Mouse (Mus musculus) limb, embryonic 10.5 days (tissue): ENCODE measurements around the gene Hk2. TPM values are rescaled to one million over a fixed set of nuclear protein-coding genes. Genes with fewer than 3 reads are reported as not detected.

Source experiments
- DNase-seq: peaks from one replicate; pipeline ENCODE4 v3.0.0-alpha.2; 2017; ENCODE audit warnings: low spot score
- H3K27ac ChIP-seq: fragments of 300-500 bp; sonication (generic); 2 replicates; pipeline ENCODE4 v1.5.1; 2016; ENCODE audit warnings: mild to moderate bottlenecking
- H3K27me3 ChIP-seq: fragments of 300-500 bp; sonication (generic); 2 replicates; pipeline ENCODE4 v1.6.1; 2016; ENCODE audit warnings: low read depth, mild to moderate bottlenecking; ENCODE audit not compliant: poor library complexity, severe bottlenecking
- H3K36me3 ChIP-seq: fragments of 300-500 bp; sonication (generic); 2 replicates; pipeline ENCODE4 v1.6.1; 2016; ENCODE audit warnings: mild to moderate bottlenecking, moderate library complexity
- H3K4me1 ChIP-seq: fragments of 300-500 bp; sonication (generic); 2 replicates; pipeline ENCODE4 v1.6.1; 2016
- H3K4me3 ChIP-seq: fragments of 300-500 bp; sonication (generic); 2 replicates; pipeline ENCODE4 v1.5.1; 2016; ENCODE audit warnings: mild to moderate bottlenecking, moderate library complexity
- H3K9me3 ChIP-seq: fragments of 300-500 bp; sonication (generic); replicated peaks from 2 replicates; pipeline ENCODE4 v1.6.1; 2016; ENCODE audit warnings: mild to moderate bottlenecking
- WGBS: fragments of 180-500 bp; shearing (Covaris S2); methylation state at CpG from one replicate; pipeline ENCODE4 v1.1.7; 2016; 5-methylcytosine and 5-hydroxymethylcytosine counted together
- polyA plus RNA-seq: library from polyadenylated mRNA; unstranded; fragments of >200 nt; fragmentation: Nextera tagmentation; extraction: Ambion mirVana; gene quantifications from 2 replicates; pipeline ENCODE4 v1.2.1, GENCODE M21; 2016

Gene Hk2
- polyA plus RNA-seq, 1 experiment from 2014 or later: 27.5 TPM

GRCm38 (mm10) chr6:82751031-82751430 is 23.2 kb downstream of the Hk2 start:
- Histone ChIP-seq H3K4me1 (no peaks in the 10 kb centered on the region), H3K4me3 (no peak overlapping the region), H3K27ac (no peak overlapping the region), H3K9me3 (no peaks in the 10 kb centered on the region), H3K36me3 (peaks cover 62% of the 10 kb centered on the region), H3K27me3 (no peaks in the 10 kb centered on the region)
- DNase-seq: no peak
- 92% methylated on average over 11 of the region's 11 CpGs for WGBS

GRCm38 (mm10) chr6:82750063-82750462 is 24.2 kb downstream of the Hk2 start:
- Histone ChIP-seq H3K27me3 (no peaks in the 10 kb centered on the region), H3K36me3 (peaks cover 60% of the 10 kb centered on the region), H3K9me3 (no peaks in the 10 kb centered on the region), H3K4me1 (no peaks in the 10 kb centered on the region), H3K27ac (no peak overlapping the region), H3K4me3 (no peak overlapping the region)
- 59% methylated on average over 2 of the region's 2 CpGs for WGBS
- no peak for DNase-seq

DNA sequence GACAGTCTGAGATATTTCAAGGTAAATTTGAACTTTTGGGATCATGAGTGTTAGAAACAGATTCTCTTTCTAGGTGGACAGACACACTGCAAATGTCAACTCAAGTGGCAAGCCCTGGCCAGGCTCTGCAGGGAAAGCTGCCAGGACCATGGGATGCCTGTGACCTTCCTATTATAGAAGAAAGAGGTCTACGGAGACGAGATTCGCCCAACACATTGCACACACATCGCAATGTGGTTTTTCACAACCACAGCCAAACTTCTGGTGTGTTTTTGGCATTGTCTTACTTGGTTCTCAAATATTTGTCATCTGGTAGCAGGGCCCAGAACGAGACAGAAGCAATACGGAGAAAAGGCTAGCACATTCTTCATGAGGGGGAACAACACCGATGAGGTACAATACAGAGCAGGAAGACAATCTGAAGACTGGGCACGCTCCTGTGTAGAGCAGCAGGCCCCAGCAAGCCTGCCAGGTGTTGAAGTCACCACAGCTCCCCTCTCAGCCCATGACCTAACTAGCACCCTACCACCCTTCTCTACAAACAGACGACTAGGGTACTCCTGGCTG is 26.1 kb downstream of the Hk2 start:
- H3K4me1 ChIP-seq: no peaks in the 10 kb centered on the region
- H3K9me3 ChIP-seq: no peaks in the 10 kb centered on the region
- H3K4me3 ChIP-seq: no peak overlapping the region
- peaks cover 78% of the 10 kb centered on the region for H3K36me3 ChIP-seq
- WGBS: 95% methylated on average over 9 of the region's 9 CpGs
- no peak for DNase-seq
- no peak overlapping the region for H3K27ac ChIP-seq
- H3K27me3 ChIP-seq: no peaks in the 10 kb centered on the region

- DNase-seq: no peak
- Histone ChIP-seq H3K4me1 (no peaks in the 10 kb centered on the region), H3K27ac (no peak overlapping the region), H3K9me3 (no peaks in the 10 kb centered on the region), H3K27me3 (no peaks in the 10 kb centered on the region), H3K36me3 (peaks cover 85% of the 10 kb centered on the region), H3K4me3 (no peak overlapping the region)
- WGBS: 69% methylated on average over 5 of the region's 5 CpGs
Measured at GRCm38 (mm10) chr6:82747085-82747484, 27.2 kb downstream of the Hk2 start.

GRCm38 (mm10) chr6:82744553-82744952 is 29.7 kb downstream of the Hk2 start:
- Histone ChIP-seq H3K4me1 (no peaks in the 10 kb centered on the region), H3K27ac (no peak overlapping the region), H3K9me3 (no peaks in the 10 kb centered on the region), H3K4me3 (no peak overlapping the region), H3K36me3 (peaks cover 76% of the 10 kb centered on the region), H3K27me3 (no peaks in the 10 kb centered on the region)
- 91% methylated on average over 9 of the region's 9 CpGs for WGBS
- DNase-seq: no peak

DNA sequence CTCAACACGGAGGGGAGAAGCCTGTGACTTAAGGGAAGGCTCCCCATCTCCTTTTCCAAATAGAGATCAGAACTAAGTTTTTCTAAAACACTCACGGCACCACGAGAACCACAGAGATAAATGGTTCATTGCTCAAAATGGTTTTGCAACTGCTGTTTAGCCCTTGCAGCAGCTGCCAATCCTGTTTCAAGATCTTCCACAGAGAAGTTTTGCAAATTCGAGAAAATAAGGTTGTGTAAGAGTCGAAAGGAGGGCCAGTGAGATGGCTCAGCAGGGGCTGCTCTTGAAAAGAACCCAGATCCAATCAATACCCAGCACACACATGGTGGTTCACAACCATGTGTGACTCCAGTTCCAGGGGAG is 32.8 kb downstream of the Hk2 start:
- WGBS: 83% methylated on average over 5 of the region's 5 CpGs
- no peaks in the 10 kb centered on the region for H3K27me3 ChIP-seq
- DNase-seq: no peak
- H3K4me1 ChIP-seq: no peaks in the 10 kb centered on the region
- no peaks in the 10 kb centered on the region for H3K9me3 ChIP-seq
- H3K36me3 ChIP-seq: peaks cover 84% of the 10 kb centered on the region
- no peak overlapping the region for H3K4me3 ChIP-seq
- no peak overlapping the region for H3K27ac ChIP-seq

GRCm38 (mm10) chr6:82740868-82741517 is 33.3 kb downstream of the Hk2 start:
- no peak for DNase-seq
- Histone ChIP-seq H3K27me3 (no peaks in the 10 kb centered on the region), H3K4me3 (no peak overlapping the region), H3K36me3 (peaks cover 84% of the 10 kb centered on the region), H3K4me1 (no peaks in the 10 kb centered on the region), H3K9me3 (no peaks in the 10 kb centered on the region), H3K27ac (no peak overlapping the region)
- 84% methylated on average over 8 of the region's 8 CpGs for WGBS

DNA sequence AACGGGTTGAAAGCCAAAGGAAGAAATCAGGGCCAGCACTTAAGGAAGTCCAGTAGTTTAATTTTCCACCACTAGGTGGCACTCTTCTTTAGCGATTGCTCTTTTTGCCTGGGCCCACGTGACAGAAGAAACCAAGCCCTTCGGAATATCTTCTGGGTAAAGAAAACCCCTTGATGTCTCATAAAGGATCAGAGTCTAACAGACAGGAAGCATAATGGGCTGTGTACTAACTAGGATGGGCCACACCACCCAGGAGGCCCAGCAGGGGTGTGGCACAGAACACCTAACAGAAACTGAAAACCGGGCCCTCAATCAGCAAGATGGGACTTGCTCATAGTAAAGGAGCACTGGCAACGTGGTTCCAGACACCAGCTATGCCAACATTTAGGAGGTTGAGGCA is 34.0 kb downstream of the Hk2 start:
- no peak overlapping the region for H3K27ac ChIP-seq
- WGBS: 42% methylated on average over 6 of the region's 6 CpGs

DNA sequence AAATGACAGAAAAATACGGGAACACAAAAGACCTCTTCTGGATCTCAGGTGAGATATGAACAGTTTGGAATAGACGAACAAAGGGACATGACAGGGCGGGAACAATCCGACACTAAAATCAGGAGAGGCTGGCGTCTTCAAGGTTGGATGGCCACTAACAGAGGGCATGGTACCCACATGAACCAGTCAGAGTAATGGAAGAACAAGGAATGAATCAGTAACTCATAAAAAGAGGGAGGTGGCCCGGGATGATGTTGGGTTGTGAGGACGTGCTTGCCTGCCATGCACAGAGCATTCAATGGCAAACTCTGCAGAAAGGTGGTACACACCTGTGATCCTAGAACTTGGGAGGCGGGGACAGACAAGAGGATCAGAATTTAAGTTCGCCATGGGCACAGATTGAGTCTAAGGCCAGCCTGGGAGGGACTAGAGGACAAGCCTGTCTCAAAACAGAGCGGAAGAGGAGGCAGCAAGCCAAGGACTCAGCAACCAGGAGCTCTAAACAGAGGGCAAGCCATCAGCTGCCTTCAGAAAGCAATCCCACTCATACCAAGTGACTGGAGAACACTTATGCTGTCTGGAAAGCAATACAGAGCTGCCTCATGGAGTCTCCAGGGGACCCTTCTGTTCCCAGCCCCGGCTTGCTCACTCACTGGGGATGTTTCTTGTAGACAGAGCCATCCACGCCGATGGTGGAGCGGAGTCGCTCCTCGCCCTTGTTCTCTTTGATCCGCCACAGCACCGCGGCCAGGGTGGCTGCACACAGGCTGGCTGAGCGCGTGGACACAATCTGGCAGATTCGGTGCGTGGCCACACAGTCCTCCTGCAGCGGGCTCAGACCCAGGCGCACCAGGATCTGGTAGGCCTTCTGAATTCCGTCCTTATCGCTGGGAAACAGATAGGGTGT is 36.4 kb downstream of the Hk2 start:
- WGBS: 95% methylated on average over 27 of the region's 27 CpGs
- H3K36me3 ChIP-seq: peaks cover 87% of the 10 kb centered on the region

More for the DNA sequence above, 34.0 kb downstream of the Hk2 start:
- DNase-seq: peak; percentile 55
- Histone ChIP-seq H3K27me3 (no peaks in the 10 kb centered on the region), H3K36me3 (peaks cover 89% of the 10 kb centered on the region), H3K4me3 (no peak overlapping the region), H3K9me3 (no peaks in the 10 kb centered on the region), H3K4me1 (no peaks in the 10 kb centered on the region)

GRCm38 (mm10) chr6:82736626-82737600 is 37.3 kb downstream of the Hk2 start:
- no peak for DNase-seq
- Histone ChIP-seq H3K36me3 (peaks cover 83% of the 10 kb centered on the region), H3K27me3 (no peaks in the 10 kb centered on the region), H3K4me3 (no peak overlapping the region), H3K27ac (no peak overlapping the region), H3K9me3 (no peaks in the 10 kb centered on the region), H3K4me1 (no peaks in the 10 kb centered on the region)
- 94% methylated on average over 25 of the region's 25 CpGs for WGBS

More for the DNA sequence above, 36.4 kb downstream of the Hk2 start:
- Histone ChIP-seq H3K27me3 (no peaks in the 10 kb centered on the region), H3K27ac (no peak overlapping the region), H3K9me3 (no peaks in the 10 kb centered on the region), H3K4me3 (no peak overlapping the region), H3K4me1 (no peaks in the 10 kb centered on the region)
- no peak for DNase-seq

GRCm38 (mm10) chr6:82735347-82735746 is 38.9 kb downstream of the Hk2 start:
- Histone ChIP-seq H3K4me3 (no peak overlapping the region), H3K27ac (no peak overlapping the region), H3K27me3 (no peaks in the 10 kb centered on the region), H3K4me1 (no peaks in the 10 kb centered on the region), H3K36me3 (peaks cover 89% of the 10 kb centered on the region), H3K9me3 (no peaks in the 10 kb centered on the region)
- 92% methylated on average over 7 of the region's 7 CpGs for WGBS
- DNase-seq: no peak

- no peaks in the 10 kb centered on the region for H3K9me3 ChIP-seq
- H3K4me3 ChIP-seq: no peak overlapping the region
- peaks cover 2% of the 10 kb centered on the region; the same call in 1 of the 2 replicates for H3K4me1 ChIP-seq
- 94% methylated on average over 21 of the region's 21 CpGs for WGBS
- no peaks in the 10 kb centered on the region for H3K27me3 ChIP-seq
- no peak for DNase-seq
- H3K36me3 ChIP-seq: peaks cover 93% of the 10 kb centered on the region
- no peak overlapping the region for H3K27ac ChIP-seq
Measured at GRCm38 (mm10) chr6:82728635-82729034, 45.6 kb downstream of the Hk2 start.
